Mouse (Mus musculus) embryonic stem cell, embryonic (primary cell): ENCODE data around the gene Wdr47.
"Not testable (repeated sequence)": the region's sequence is repeated elsewhere in the genome, so short reads cannot be mapped to it uniquely, and the experiment has no call there.

Source experiments
- CTCF ChIA-PET, 4 experiments: fragments of 300-600 bp in 2 of 4; fragments of 350-600 bp in 2 of 4; sonication (Branson Sonifier 250); formaldehyde crosslinking; loops; one replicate each; lab custom pipeline; 2022; ENCODE audit warnings: inconsistent platforms in 2 of 4; lab: Charles Lee
- POLR2A ChIA-PET, 4 experiments: fragments of 300-600 bp in 2 of 4; fragments of 350-600 bp in 2 of 4; sonication (Branson Sonifier 250); formaldehyde crosslinking; loops; one replicate each; lab custom pipeline; 2022; ENCODE audit warnings: antibody characterized with exemption in 4 of 4, inconsistent platforms in 1 of 4; lab: Charles Lee

Gene Wdr47

DNA sequence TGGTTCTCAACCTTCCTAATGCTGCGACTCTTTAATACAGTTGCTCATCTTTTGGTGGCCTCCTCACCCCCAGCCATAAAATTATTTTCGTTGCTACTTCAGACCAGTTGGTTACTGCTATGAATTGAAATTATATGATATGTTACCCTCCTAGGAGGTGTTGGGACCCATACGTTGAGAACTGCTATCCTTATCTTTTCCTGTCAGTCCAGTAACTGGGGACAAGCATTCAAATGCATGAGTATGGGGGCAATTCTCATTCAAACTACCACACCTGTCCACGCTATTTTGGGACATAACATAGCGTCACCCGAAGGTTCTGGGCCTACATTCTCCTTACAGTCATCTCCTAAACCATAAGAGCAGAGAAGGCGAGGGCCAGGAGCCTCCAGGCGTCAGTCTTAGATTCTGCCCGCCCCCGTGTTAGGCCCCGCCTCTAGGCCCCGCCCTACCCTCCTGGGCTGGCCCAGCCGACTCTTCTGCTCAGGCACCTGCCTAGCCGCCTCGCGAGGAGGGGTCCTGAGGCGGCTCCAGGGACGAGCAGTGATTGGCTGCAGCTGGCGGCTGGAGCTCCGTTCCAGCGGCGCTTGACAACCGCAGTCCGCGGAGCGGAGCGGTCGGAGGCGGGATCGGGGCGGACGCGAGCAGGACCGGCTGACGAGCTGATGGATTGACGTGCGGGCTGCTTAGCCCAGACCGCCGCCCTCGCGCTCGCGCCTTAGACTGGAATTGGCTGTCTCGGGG is at the start of gene Wdr47:
Gene Wdr47, plus strand, starts transcription at position 494 of the 744 bp plus-strand sequence.
- CTCF ChIA-PET, result interaction anchor here in 3 of 4 experiments (0.6 to 1.6 kb wide), 7 partner anchors 10 to 831 kb away, joined by 3 to 4 read pairs (median 3); partner anchors contain the start of genes Csf1 (in 1 of the 3) and Tmem167b (in 1 of the 3)
- POLR2A ChIA-PET, result interaction anchor here (0.5 to 3.3 kb wide), 49 partner anchors 9 to 659 kb away, joined by 3 to 59 read pairs (median 4); partner anchors contain the start of genes Taf13 (in 3 of the 4), Gpsm2 (in 2 of the 4), Sars (in 2 of the 4) and Tmem167b (in 2 of the 4)

DNA sequence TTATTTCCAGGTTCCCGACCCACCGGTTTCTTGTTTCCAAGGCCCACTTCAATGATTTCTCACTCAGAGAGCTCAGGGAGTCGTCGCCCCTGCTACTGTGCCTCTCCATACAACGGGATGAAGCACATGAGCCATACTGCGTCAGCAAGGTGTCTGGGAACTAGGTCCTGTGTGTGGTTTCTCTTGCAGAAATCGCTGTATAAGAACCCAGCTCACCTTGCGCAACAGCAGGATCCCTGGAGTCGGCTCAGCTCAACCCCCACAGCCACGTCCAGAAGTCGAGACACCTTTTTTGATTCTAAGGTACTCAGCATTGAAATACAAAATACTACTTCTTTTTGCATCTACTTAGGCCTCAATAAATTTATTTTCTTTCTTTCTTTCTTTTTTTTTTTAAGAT is 48.8 kb upstream of the Wdr47 start:
- CTCF ChIA-PET, result no interaction called here
- POLR2A ChIA-PET, result interaction anchor here in 3 of 4 experiments (0.7 to 1.3 kb wide), 3 partner anchors 12 to 98 kb away, joined by 3 to 5 read pairs (median 4); no protein-coding TSS in a partner anchor

GRCm38 (mm10) chr3:108554111-108554561 is 36.9 kb upstream of the Wdr47 start:
- ChIA-PET POLR2A (interaction anchor here (0.5 to 2.7 kb wide), 35 partner anchors 9 to 358 kb away, joined by 3 to 17 read pairs (median 4); partner anchors contain the start of genes Prpf38b (in 2 of the 4), Psrc1 (in 2 of the 4), 5330417C22Rik (in 1 of the 4) and Atxn7l2 (in 1 of the 4)), CTCF (interaction anchor here in 2 of 4 experiments (0.6 to 1.5 kb wide), 3 partner anchors 8 to 31 kb away, joined by 3 to 7 read pairs (median 4); partner anchors contain the start of gene Tmem167b (in 1 of the 2))

- POLR2A ChIA-PET, result interaction anchor here in 3 of 4 experiments (0.7 to 2.7 kb wide), 30 partner anchors 8 to 357 kb away, joined by 3 to 17 read pairs (median 4); partner anchors contain the start of genes 5330417C22Rik (in 1 of the 3), Atxn7l2 (in 1 of the 3), Clcc1 (in 1 of the 3) and Fndc7 (in 1 of the 3)
- CTCF ChIA-PET, result interaction anchor here in 2 of 4 experiments (0.6 to 1.5 kb wide), 2 partner anchors 17 to 30 kb away, joined by 4 to 7 read pairs; no protein-coding TSS in a partner anchor
These were observed 36.3 kb upstream of the Wdr47 start for GRCm38 (mm10) chr3:108554587-108555312.

DNA sequence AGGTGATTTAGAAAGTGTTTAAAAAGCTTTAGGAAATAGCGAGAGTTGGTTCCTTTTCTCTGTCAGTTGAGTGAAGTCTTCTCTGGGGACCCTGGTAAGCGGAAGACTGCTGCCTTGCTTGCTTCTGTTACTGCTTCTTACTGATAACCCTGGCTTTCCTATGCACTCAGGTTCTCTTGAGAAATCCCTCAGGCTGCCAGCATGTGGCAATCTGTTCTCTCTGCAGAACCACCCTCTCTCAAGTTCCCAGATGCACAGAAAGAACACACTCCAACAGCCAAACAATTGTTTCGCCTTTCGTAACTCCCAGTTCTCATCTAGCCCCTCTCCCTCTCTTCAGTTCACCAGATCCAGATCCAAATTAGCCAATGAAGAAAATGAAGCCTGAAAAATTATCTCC is 33.2 kb upstream of the Wdr47 start:
- CTCF ChIA-PET, result no interaction called here
- POLR2A ChIA-PET, result interaction anchor here in 1 of 4 experiments (1.1 to 2.2 kb wide), 2 partner anchors 34 to 134 kb away, joined by 3 to 7 read pairs; partner anchors contain the start of gene Wdr47

DNA sequence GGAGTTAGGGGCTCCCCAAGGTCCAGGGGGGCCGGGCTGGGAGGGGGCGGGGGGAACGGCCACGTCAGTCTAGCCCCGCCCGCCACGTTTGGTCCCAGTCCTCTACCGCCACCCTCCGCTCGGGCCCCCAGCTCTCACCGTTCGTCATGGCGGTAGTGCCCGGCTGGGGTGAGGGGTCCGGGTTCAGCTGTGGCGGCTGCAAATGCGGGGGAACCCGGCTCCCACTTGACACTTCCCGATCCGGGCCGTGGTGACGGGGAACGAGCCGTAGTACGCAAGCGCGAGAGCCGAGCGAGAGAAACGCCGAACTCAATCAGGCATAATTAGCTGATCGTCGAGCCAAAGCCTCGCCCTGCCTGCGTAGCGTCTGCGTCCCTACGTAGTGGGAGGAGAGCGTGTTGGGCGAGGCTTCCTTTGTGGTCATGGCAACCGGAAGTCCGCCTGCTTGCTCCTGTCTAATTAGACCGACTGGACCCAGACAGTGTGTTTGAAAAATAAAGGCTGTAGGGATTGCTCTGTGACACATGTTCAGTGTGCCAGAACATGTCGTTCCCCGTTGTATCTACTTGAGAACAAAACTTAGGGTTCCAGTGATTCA is 28.8 kb upstream of the Wdr47 start, which contains the start of gene Tmem167b:
Gene Tmem167b, minus strand, starts transcription at position 334 of the 598 bp plus-strand sequence.
- CTCF ChIA-PET, result interaction anchor here in 3 of 4 experiments (0.6 to 2.9 kb wide), 14 partner anchors 9 to 266 kb away, joined by 3 to 8 read pairs (median 4); partner anchors contain the start of genes Celsr2 (in 1 of the 3), Sars (in 1 of the 3) and Wdr47 (in 1 of the 3)
- POLR2A ChIA-PET, result interaction anchor here (0.5 to 4.3 kb wide), 26 partner anchors 8 to 416 kb away, joined by 3 to 53 read pairs (median 4); partner anchors contain the start of genes Taf13 (in 3 of the 4), Wdr47 (in 3 of the 4), Psrc1 (in 2 of the 4) and Sars (in 2 of the 4)

- CTCF ChIA-PET, result interaction anchor here in 3 of 4 experiments (0.7 to 2.9 kb wide), 16 partner anchors 9 to 266 kb away, joined by 3 to 8 read pairs (median 4); partner anchors contain the start of genes Celsr2 (in 1 of the 3), Sars (in 1 of the 3) and Wdr47 (in 1 of the 3)
These were observed 28.3 kb upstream of the Wdr47 start for GRCm38 (mm10) chr3:108562777-108563271.

GRCm38 (mm10) chr3:108563309-108563708 is 27.8 kb upstream of the Wdr47 start:
- CTCF ChIA-PET, result interaction anchor here in 2 of 4 experiments (0.7 to 2.9 kb wide), 12 partner anchors 21 to 267 kb away, joined by 3 to 8 read pairs (median 4); partner anchors contain the start of genes Celsr2 (in 1 of the 2), Sars (in 1 of the 2) and Wdr47 (in 1 of the 2)
- POLR2A ChIA-PET, result interaction anchor here (0.8 to 4.3 kb wide), 16 partner anchors 8 to 417 kb away, joined by 3 to 53 read pairs (median 8); partner anchors contain the start of genes Taf13 (in 3 of the 4), Sars (in 2 of the 4), Wdr47 (in 2 of the 4) and Gnai3 (in 1 of the 4)

More at GRCm38 (mm10) chr3:108562777-108563271, 28.3 kb upstream of the Wdr47 start:
- POLR2A ChIA-PET, result interaction anchor here (0.5 to 4.3 kb wide), 25 partner anchors 8 to 417 kb away, joined by 3 to 53 read pairs (median 4); partner anchors contain the start of genes Taf13 (in 3 of the 4), Psrc1 (in 2 of the 4), Sars (in 2 of the 4) and Wdr47 (in 2 of the 4)

- ChIA-PET POLR2A (interaction anchor here (0.5 to 2.4 kb wide), 16 partner anchors 8 to 338 kb away, joined by 3 to 7 read pairs (median 3); partner anchors contain the start of genes Wdr47 (in 2 of the 4) and Sars (in 1 of the 4)), CTCF (interaction anchor here in 1 of 4 experiments (0.5 to 1.2 kb wide), 3 partner anchors 30 to 87 kb away, joined by 3 to 5 read pairs (median 4); no protein-coding TSS in a partner anchor)
These were observed 22.8 kb upstream of the Wdr47 start for GRCm38 (mm10) chr3:108567990-108568877.

DNA sequence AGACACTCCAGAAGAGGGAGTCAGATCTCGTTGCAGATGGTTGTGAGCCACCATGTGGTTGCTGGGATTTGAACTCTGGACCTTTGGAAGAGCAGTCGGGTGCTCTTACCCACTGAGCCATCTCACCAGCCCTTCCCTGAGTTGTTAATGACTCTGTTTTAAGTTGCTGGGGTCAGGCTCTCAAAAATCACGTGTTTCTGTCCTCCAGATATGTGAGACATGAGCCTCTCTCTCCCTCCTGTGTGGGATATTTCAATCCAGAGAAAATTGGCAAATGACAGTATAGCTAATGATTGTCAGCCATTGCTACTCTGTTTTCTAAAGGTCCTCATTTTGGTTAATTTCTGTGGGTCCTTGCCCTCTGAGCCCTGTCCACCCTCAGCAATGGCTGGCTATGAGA is 21.4 kb upstream of the Wdr47 start:
- CTCF ChIA-PET, result not testable (repeated sequence)
- POLR2A ChIA-PET, result interaction anchor here in 3 of 4 experiments (0.6 to 6.9 kb wide), 8 partner anchors 7 to 358 kb away, joined by 3 to 74 read pairs (median 4); partner anchors contain the start of gene Tmem167b (in 1 of the 3)

GRCm38 (mm10) chr3:108570813-108571212 is 20.3 kb upstream of the Wdr47 start:
- CTCF ChIA-PET, result interaction anchor here in 1 of 4 experiments (0.6 kb wide), 2 partner anchors 15 to 27 kb away, joined by 3 to 5 read pairs; no protein-coding TSS in a partner anchor

DNA sequence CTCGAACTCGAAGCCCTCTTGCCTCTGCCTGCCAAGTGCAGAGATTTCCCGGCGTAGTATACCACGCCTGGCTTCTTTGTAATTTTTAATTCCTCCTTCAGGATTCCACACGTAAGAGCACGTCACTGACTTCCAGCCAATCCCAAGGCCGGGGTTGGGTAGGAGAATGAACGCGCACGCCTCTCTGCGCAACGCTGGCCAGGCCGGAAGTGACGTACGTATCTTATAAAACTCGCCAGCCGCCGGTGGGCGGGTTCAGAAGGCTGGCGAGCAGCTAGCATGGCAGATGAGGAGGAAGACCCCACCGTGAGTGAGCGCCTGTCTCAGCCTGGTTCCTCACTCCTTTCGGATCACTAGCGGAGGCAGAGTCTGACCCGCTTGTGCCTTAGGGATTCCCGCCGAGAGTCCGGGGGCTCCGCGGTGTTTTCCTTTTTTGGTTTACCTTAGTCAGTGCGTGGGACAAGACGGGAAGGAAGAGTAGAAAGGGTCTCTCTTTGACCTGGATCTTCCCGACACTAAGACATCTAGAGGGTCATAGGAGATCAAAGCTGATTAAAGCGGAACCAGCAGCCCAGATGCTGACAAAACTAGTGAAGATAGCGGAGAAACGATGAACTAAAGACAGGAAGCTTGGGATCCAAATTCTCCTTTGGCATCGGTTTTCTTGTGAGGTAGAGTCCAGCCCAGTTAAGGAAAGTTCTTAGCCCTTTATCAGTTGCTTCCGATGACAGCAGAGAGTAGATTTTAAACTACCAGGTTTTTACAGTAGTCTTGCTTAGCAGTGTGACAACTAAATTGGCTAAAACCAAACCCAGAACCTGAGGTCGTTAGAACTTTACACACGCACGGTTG is 19.4 kb upstream of the Wdr47 start, which contains the start of gene Taf13:
Gene Taf13, plus strand, starts transcription at position 256 of the 852 bp plus-strand sequence.
- ChIA-PET CTCF (interaction anchor here in 2 of 4 experiments (0.5 to 0.6 kb wide), 4 partner anchors 184 to 456 kb away, joined by 3 to 8 read pairs (median 4); partner anchors contain the start of gene Fam102b (in 1 of the 2)), POLR2A (interaction anchor here (0.5 to 6.9 kb wide), 67 partner anchors 9 to 1006 kb away, joined by 3 to 74 read pairs (median 5); partner anchors contain the start of genes Tmem167b (in 3 of the 4), Wdr47 (in 3 of the 4), Psrc1 (in 2 of the 4) and Sars (in 2 of the 4))

More at GRCm38 (mm10) chr3:108570813-108571212, 20.3 kb upstream of the Wdr47 start:
- POLR2A ChIA-PET, result interaction anchor here (0.7 to 6.9 kb wide), 24 partner anchors 9 to 600 kb away, joined by 3 to 74 read pairs (median 6); partner anchors contain the start of genes Tmem167b (in 3 of the 4), Sars (in 2 of the 4), Wdr47 (in 2 of the 4) and Cyb561d1 (in 1 of the 4)

GRCm38 (mm10) chr3:108572309-108573010 is 18.6 kb upstream of the Wdr47 start:
- ChIA-PET CTCF (interaction anchor here in 1 of 4 experiments (0.6 kb wide), 1 partner anchor 16 kb away, joined by 5 read pairs; no protein-coding TSS in a partner anchor), POLR2A (interaction anchor here (0.5 to 6.9 kb wide), 59 partner anchors 8 to 372 kb away, joined by 3 to 74 read pairs (median 5); partner anchors contain the start of genes Tmem167b (in 3 of the 4), Wdr47 (in 3 of the 4), Psrc1 (in 2 of the 4) and Sars (in 2 of the 4))
